Mouse (Mus musculus): ENCODE results near the gene Pcmt1. TPM values are rescaled to one million over a fixed set of nuclear protein-coding genes. Genes with fewer than 3 reads are reported as not detected.

The Pcmt1 gene
- polyA plus RNA-seq, 1 experiment: 61.6 TPM

GRCm38 (mm10) chr10:7715056-7715455 is 34.1 kb upstream of the Pcmt1 start:
- TF ChIP-seq POLR2AphosphoS2 (IDR thresholded peaks at IDR 0.05; ENCODE audit: insufficient read length, low read depth): no peak
- no peak for TF ChIP-seq REST (IDR thresholded peaks at IDR 0.05; ENCODE audit: insufficient read depth, insufficient read length)
- TF ChIP-seq MYOD1 (IDR thresholded peaks at IDR 0.05; ENCODE audit: control insufficient read depth in 1 of 3, insufficient read length in 2 of 3, low read depth in 2 of 3): no peak
- TF ChIP-seq TCF3 (IDR thresholded peaks at IDR 0.05; ENCODE audit: insufficient read length, low read depth): no peak
- no peak for TF ChIP-seq MAX (IDR thresholded peaks at IDR 0.05; ENCODE audit: low read depth)
- TF ChIP-seq E2F4 (IDR thresholded peaks at IDR 0.05; ENCODE audit: insufficient read depth): no peak
- TF ChIP-seq SRF (IDR thresholded peaks at IDR 0.05; ENCODE audit: control insufficient read depth, insufficient read length, low read depth): no peak
- no peak for TF ChIP-seq POLR2A (IDR thresholded peaks at IDR 0.05; ENCODE audit: insufficient read length, low read depth)
- TF ChIP-seq TCF12 (IDR thresholded peaks at IDR 0.05; ENCODE audit: insufficient read depth, poor library complexity, severe bottlenecking): no peak
- TF ChIP-seq USF1 (IDR thresholded peaks at IDR 0.05; ENCODE audit: low read depth): no peak
- no peak for TF ChIP-seq MYOG (IDR thresholded peaks at IDR 0.05; ENCODE audit: control insufficient read depth in 1 of 3, insufficient read depth in 1 of 3, insufficient read length in 2 of 3, low read depth in 2 of 3)
- TF ChIP-seq CEBPB (IDR thresholded peaks at IDR 0.05; ENCODE audit: insufficient read depth, poor library complexity, severe bottlenecking): no peak
- Histone ChIP-seq H3K4me2 (ENCODE audit: low read depth) (no peak overlapping the region), H3ac (ENCODE audit: control insufficient read depth, insufficient read length) (no peak overlapping the region), H3K36me3 (ENCODE audit: control insufficient read depth, insufficient read depth) (peaks cover 29% of the 10 kb centered on the region), H3K27me3 (ENCODE audit: control insufficient read depth, insufficient read depth, insufficient read length) (no peaks in the 10 kb centered on the region), H3K79me2 (ENCODE audit: control insufficient read depth, insufficient read depth) (no peaks in the 10 kb centered on the region), H3K4me3 (no peak overlapping the region)

GRCm38 (mm10) chr10:7712506-7712905 is 31.6 kb upstream of the Pcmt1 start:
- TF ChIP-seq POLR2A (IDR thresholded peaks at IDR 0.05; ENCODE audit: insufficient read length, low read depth) (no peak), TCF3 (IDR thresholded peaks at IDR 0.05; ENCODE audit: insufficient read length, low read depth) (no peak), MYOG (IDR thresholded peaks at IDR 0.05; ENCODE audit: control insufficient read depth in 1 of 3, insufficient read depth in 1 of 3, insufficient read length in 2 of 3, low read depth in 2 of 3) (no peak), USF1 (IDR thresholded peaks at IDR 0.05; ENCODE audit: low read depth) (no peak), MAX (IDR thresholded peaks at IDR 0.05; ENCODE audit: low read depth) (no peak), CEBPB (IDR thresholded peaks at IDR 0.05; ENCODE audit: insufficient read depth, poor library complexity, severe bottlenecking) (no peak), MYOD1 (IDR thresholded peaks at IDR 0.05; ENCODE audit: control insufficient read depth in 1 of 3, insufficient read length in 2 of 3, low read depth in 2 of 3) (no peak), TCF12 (IDR thresholded peaks at IDR 0.05; ENCODE audit: insufficient read depth, poor library complexity, severe bottlenecking) (no peak), REST (IDR thresholded peaks at IDR 0.05; ENCODE audit: insufficient read depth, insufficient read length) (no peak), POLR2AphosphoS2 (IDR thresholded peaks at IDR 0.05; ENCODE audit: insufficient read length, low read depth) (no peak)
- peaks cover 40% of the 10 kb centered on the region for H3K36me3 ChIP-seq (ENCODE audit: control insufficient read depth, insufficient read depth)
- H3K4me3 ChIP-seq: no peak overlapping the region
- no peak overlapping the region for H3ac ChIP-seq (ENCODE audit: control insufficient read depth, insufficient read length)
- no peaks in the 10 kb centered on the region for H3K27me3 ChIP-seq (ENCODE audit: control insufficient read depth, insufficient read depth, insufficient read length)
- no peaks in the 10 kb centered on the region for H3K79me2 ChIP-seq (ENCODE audit: control insufficient read depth, insufficient read depth)
- H3K4me2 ChIP-seq (ENCODE audit: low read depth): no peak overlapping the region

GRCm38 (mm10) chr10:7710121-7710520 is 29.2 kb upstream of the Pcmt1 start:
- H3K27me3 ChIP-seq (ENCODE audit: control insufficient read depth, insufficient read depth, insufficient read length): no peaks in the 10 kb centered on the region
- no peak overlapping the region for H3ac ChIP-seq (ENCODE audit: control insufficient read depth, insufficient read length)
- H3K79me2 ChIP-seq (ENCODE audit: control insufficient read depth, insufficient read depth): no peaks in the 10 kb centered on the region
- TF ChIP-seq MYOG (IDR thresholded peaks at IDR 0.05; ENCODE audit: control insufficient read depth in 1 of 3, insufficient read depth in 1 of 3, insufficient read length in 2 of 3, low read depth in 2 of 3): no peak
- no peak for TF ChIP-seq USF1 (IDR thresholded peaks at IDR 0.05; ENCODE audit: low read depth)
- TF ChIP-seq CEBPB (IDR thresholded peaks at IDR 0.05; ENCODE audit: insufficient read depth, poor library complexity, severe bottlenecking): no peak
- TF ChIP-seq TCF3 (IDR thresholded peaks at IDR 0.05; ENCODE audit: insufficient read length, low read depth): no peak
- no peak for TF ChIP-seq POLR2AphosphoS2 (IDR thresholded peaks at IDR 0.05; ENCODE audit: insufficient read length, low read depth)
- TF ChIP-seq MAX (IDR thresholded peaks at IDR 0.05; ENCODE audit: low read depth): no peak
- TF ChIP-seq E2F4 (IDR thresholded peaks at IDR 0.05; ENCODE audit: insufficient read depth): no peak
- TF ChIP-seq POLR2A (IDR thresholded peaks at IDR 0.05; ENCODE audit: insufficient read length, low read depth): no peak
- TF ChIP-seq MYOD1 (IDR thresholded peaks at IDR 0.05; ENCODE audit: control insufficient read depth in 1 of 3, insufficient read length in 2 of 3, low read depth in 2 of 3): no peak
- no peak for TF ChIP-seq SRF (IDR thresholded peaks at IDR 0.05; ENCODE audit: control insufficient read depth, insufficient read length, low read depth)
- no peak for TF ChIP-seq TCF12 (IDR thresholded peaks at IDR 0.05; ENCODE audit: insufficient read depth, poor library complexity, severe bottlenecking)
- no peak for TF ChIP-seq REST (IDR thresholded peaks at IDR 0.05; ENCODE audit: insufficient read depth, insufficient read length)
- H3K4me2 ChIP-seq (ENCODE audit: low read depth): no peak overlapping the region
- no peak overlapping the region for H3K4me3 ChIP-seq
- H3K36me3 ChIP-seq (ENCODE audit: control insufficient read depth, insufficient read depth): peaks cover 54% of the 10 kb centered on the region

- Histone ChIP-seq H3K79me2 (ENCODE audit: control insufficient read depth, insufficient read depth) (no peaks in the 10 kb centered on the region), H3K27me3 (ENCODE audit: control insufficient read depth, insufficient read depth, insufficient read length) (no peaks in the 10 kb centered on the region), H3K36me3 (ENCODE audit: control insufficient read depth, insufficient read depth) (peaks cover 63% of the 10 kb centered on the region), H3ac (ENCODE audit: control insufficient read depth, insufficient read length) (no peak overlapping the region), H3K4me2 (ENCODE audit: low read depth) (no peak overlapping the region), H3K4me3 (no peak overlapping the region)
- TF ChIP-seq E2F4 (IDR thresholded peaks at IDR 0.05; ENCODE audit: insufficient read depth) (no peak), REST (IDR thresholded peaks at IDR 0.05; ENCODE audit: insufficient read depth, insufficient read length) (no peak), POLR2A (IDR thresholded peaks at IDR 0.05; ENCODE audit: insufficient read length, low read depth) (no peak), SRF (IDR thresholded peaks at IDR 0.05; ENCODE audit: control insufficient read depth, insufficient read length, low read depth) (no peak), CEBPB (IDR thresholded peaks at IDR 0.05; ENCODE audit: insufficient read depth, poor library complexity, severe bottlenecking) (no peak), MYOG (IDR thresholded peaks at IDR 0.05; ENCODE audit: control insufficient read depth in 1 of 3, insufficient read depth in 1 of 3, insufficient read length in 2 of 3, low read depth in 2 of 3) (no peak), TCF12 (IDR thresholded peaks at IDR 0.05; ENCODE audit: insufficient read depth, poor library complexity, severe bottlenecking) (no peak), MYOD1 (IDR thresholded peaks at IDR 0.05; ENCODE audit: control insufficient read depth in 1 of 3, insufficient read length in 2 of 3, low read depth in 2 of 3) (no peak), POLR2AphosphoS2 (IDR thresholded peaks at IDR 0.05; ENCODE audit: insufficient read length, low read depth) (no peak), USF1 (IDR thresholded peaks at IDR 0.05; ENCODE audit: low read depth) (no peak), TCF3 (IDR thresholded peaks at IDR 0.05; ENCODE audit: insufficient read length, low read depth) (no peak)
Observed at GRCm38 (mm10) chr10:7702586-7702985, 21.6 kb upstream of the Pcmt1 start.

All from myocyte (in vitro differentiated cells).